Mouse (Mus musculus) mesoderm, embryonic 11.5 days (tissue): ENCODE data around the gene Gpr33.

ENCODE experiments used
- DNase-seq: peaks from one replicate; pipeline ENCODE4 v3.0.0-alpha.2; 2012; ENCODE audit warnings: low read depth, low spot score

The Gpr33 gene

DNA sequence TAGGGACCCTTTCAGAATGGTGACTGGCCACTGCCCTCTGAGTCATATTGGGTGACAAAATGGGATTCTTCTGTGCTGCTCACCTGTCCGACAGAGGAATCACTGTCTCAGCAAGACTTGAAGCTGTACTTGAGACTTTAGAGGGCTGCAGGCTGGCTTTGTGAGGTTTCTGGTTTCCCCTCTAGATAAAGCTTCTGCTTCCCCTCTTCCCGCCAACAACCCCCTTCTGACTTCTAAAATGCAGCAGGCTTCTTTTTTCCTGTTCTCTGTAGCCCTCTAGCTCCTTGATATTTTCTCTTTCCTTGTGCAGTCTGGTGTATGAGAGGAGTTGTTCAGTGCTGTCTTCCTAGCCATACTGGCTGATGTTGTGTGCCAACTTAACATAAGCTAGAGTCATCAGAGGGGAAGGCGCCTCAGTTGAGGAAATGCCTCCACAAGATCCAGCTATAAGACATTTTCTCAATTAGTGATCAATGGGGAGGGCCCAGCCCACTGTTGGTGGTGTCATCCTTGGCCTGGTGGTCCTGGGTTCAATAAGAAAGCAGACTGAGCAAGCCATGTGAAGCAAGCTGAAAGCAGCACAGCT lies 42.6 kb downstream of the Gpr33 start:
- no peak for DNase-seq

GRCm38 (mm10) chr12:51983625-51984024 lies 44.2 kb downstream of the Gpr33 start:
- no peak for DNase-seq

- no peak for DNase-seq
These were observed 51.3 kb downstream of the Gpr33 start for GRCm38 (mm10) chr12:51976531-51976930.

- DNase-seq = no peak
These were observed 53.5 kb downstream of the Gpr33 start for GRCm38 (mm10) chr12:51974381-51974780.
